Mouse (Mus musculus) bone marrow macrophage, adult 2 months (primary cell): ENCODE results near the gene Slc26a10.

Experiments
- CTCF ChIP-seq: IDR thresholded peaks from 2 replicates; pipeline ENCODE4 v1.5.1; 2012; ENCODE audit warnings: low read depth, mild to moderate bottlenecking, low read length, moderate library complexity
- POLR2A ChIP-seq: IDR thresholded peaks from 2 replicates; pipeline ENCODE4 v1.6.1; 2012; ENCODE audit warnings: mild to moderate bottlenecking, low read depth, low read length, borderline replicate concordance

GRCm38 (mm10) chr10:127188465-127189115 lies 8.1 kb upstream of the Slc26a10 start:
- TF ChIP-seq POLR2A (no peak), CTCF (no peak)
